Mouse (Mus musculus) CD4-positive, CD25-positive, alpha-beta regulatory T cell, adult 9 weeks (primary cell): ENCODE results near the gene Zfp282. TPM values are rescaled to one million over a fixed set of nuclear protein-coding genes. Genes with fewer than 3 reads are reported as not detected.

Experiments used
- polyA plus RNA-seq: library from polyadenylated mRNA; unstranded; fragments of 100-300 nt; shearing (Covaris generic); gene quantifications from one replicate; pipeline ENCODE4 v1.2.1, GENCODE M21; 2017

The Zfp282 gene
- 3.5 TPM for polyA plus RNA-seq

DNA sequence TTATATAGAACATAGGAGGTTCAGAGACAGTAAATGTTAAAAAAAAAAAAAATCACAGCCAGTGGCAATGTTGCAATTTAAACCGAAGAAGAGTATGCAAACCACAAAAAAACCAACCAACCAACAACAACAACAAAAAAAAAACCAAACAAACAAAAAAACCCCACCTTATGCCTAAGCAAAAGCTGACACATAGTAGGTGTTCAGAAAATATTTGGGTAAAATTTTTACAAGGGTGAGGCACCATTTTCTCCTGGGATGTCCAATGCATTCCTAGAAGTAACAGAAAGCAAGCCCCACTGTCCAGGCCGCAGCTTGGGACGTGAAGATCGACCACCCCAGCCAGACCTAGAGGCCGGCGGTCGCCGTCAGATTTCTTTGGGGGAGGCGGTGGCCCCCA is at the start of gene Zfp282:
Zfp282 (plus strand) TSS at position 147 of the 400 bp plus-strand sequence.

DNA sequence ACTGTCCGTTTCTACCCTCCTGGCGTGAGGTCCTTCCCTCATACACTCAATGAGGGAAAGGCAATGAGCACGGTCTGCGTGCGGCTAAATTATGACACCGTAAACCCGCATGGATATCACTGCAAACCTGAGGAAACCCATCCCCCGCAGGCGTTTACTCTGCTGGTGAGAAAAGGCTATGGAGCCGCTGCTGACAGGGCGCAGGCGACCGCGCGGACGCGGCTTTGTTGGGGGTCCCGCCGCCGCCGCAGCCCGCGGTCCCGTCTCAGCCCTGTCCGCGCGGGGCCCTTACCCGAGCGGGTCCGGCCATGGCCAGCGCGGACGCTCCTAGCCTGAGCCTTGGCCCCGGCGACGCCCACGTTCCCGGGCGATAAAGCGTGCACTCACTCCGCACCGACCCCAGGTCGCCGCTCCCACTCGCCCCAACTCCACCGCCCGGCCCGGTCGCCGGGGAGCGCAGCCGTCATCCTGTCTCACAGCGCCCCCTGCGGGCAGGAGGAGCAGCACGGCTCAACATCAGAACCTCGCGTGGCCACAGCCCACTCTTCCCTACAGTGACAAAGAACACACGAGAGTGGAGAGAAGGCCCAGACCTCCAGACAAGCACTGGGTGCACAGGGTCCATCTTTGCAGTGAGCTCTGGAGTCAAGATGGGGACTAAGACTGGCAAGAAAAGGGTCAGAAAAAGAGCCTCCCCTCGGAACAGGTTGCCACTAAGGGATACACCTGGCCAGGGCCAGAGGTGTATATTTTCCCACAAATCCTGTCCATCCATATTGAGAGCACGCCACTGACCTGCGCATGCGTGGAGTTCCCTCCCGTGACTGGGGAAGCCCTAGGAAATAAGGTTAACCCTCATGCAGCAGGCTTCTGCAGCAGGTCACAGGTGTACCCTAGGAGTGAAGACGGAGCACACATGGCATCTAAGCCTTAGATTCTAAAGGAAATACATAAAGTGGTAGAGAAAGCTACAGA is 46.6 kb upstream of the Zfp282 start, which contains the start of gene Zfp786:
Zfp786 (minus strand) TSS at position 764 of the 975 bp plus-strand sequence.

DNA sequence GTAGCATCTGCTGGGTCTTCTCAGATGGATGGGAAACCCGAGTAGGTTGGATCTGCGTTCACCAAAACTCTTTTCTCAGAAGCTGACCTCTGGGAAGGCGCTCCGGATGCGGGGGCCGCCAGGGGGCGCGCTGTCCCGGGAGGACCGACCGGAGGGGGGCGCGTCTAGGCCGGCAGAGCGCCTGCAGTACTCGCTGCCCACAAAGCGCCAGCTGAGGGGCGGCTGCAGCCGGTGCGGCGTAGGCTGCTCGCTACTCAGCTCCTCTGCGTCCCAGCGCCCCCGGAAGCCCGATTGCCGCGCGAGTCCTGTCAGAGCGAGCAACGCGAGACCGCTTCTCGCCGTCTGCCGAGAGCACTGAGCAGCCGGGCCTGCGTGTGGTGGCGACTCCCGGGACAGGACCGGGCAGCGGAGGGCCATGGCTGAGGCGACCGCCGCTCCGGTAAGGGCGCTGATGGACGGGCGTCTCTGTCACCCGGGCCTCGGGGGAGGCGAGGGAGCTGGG is 41.5 kb upstream of the Zfp282 start, which contains the start of gene Zfp398:
Zfp398 (plus strand) TSS at position 180 of the 502 bp plus-strand sequence.

DNA sequence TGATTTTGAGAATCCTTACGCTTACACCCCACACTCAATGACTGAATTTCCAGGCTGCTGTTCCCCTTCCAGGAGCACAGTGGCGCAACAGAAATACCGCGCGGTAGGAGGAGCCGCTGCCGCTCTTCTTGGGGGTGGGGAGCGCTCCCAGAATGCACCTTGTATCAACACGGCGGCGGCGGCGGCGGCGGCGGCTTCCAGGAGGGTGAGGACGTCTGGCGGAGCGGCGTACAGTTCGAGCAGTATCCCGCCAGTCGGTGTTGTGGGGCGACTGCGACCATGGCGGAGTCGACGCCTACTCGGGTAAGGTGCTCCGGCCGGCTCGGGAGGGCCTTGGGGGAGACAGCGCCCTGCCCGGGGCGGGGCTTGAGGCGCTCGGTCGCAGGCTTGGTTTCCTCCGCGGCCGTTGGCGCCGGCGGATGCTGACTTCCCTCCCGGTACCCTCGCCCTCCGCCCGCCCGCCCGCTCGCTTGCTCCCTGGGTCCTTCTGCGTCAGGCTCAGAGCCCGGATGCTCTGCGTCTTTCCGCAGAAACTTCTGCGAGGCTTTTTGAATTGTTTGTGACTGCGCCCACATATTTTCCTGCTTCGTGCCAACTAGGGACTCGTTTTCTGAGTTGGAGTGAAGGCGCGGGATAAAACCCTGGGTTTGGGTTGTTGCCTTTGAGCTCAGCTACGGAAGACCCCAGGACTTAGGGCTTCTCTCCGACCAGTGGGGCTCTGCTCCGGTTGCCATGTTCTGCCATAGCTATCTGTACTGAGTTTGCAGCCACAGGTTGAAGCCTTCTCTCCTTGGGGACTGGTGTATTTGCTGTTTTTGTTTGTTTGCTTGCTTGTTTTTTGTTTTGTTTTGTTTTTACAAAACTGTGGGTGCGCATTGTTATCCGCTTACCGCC is 43.7 kb downstream of the Zfp282 start, which contains the start of gene Zfp212:
Zfp212 (plus strand) TSS at position 30 of the 894 bp plus-strand sequence.

DNA sequence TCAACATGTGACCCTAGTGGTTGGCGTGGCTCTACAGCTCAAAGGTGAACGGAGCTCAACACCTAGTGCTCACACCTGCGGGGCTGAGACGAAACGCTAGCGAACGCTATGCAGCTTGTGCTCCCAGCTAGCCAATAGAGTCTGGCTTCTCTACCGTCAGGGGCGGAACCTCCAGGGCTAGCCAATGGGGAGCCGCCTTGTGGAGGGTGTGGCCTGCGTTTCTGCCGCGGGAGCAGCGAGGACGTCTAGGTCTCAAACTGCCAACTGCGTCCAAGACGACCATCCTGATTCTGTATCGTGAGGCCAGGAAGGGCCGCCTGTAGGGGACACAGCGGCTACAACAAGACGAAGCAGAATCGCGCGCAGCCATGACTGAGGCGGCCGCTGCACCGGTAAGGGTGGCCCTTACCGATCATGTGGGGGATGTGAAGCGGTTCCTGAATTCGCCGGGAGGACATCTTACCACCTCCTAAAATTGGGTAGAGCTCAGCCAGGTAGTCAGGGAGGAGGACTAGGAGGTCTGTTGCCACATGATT is 76.3 kb downstream of the Zfp282 start, which contains the start of gene Zfp956:
Zfp956 (plus strand) TSS at position 200 of the 536 bp plus-strand sequence.

Other genes with a start within 250 kb of the Zfp282 start
- gene Pdia4, start 63.8 kb upstream of the Zfp282 start, polyA plus RNA-seq = 160 TPM
- not detected for gene Zfp786, start 46.3 kb upstream of the Zfp282 start, polyA plus RNA-seq
- gene Zfp398, start 41.5 kb upstream of the Zfp282 start, polyA plus RNA-seq = 20.6 TPM
- gene Zfp212, start 43.3 kb downstream of the Zfp282 start, polyA plus RNA-seq = 22.8 TPM
- gene Zfp956, start 76.2 kb downstream of the Zfp282 start, polyA plus RNA-seq = 31.4 TPM
- gene Zfp777, start 171.7 kb downstream of the Zfp282 start, polyA plus RNA-seq = 1.9 TPM
- gene Zfp746, start 209.4 kb downstream of the Zfp282 start, polyA plus RNA-seq = 3.5 TPM